Mouse (Mus musculus) MEL (cell line): ENCODE measurements around the gene Srgap1. TPM values are rescaled to one million over a fixed set of nuclear protein-coding genes. Genes with fewer than 3 reads are reported as not detected.

ENCODE experiments used
- DNase-seq: peaks from one replicate; pipeline ENCODE4 v3.0.0; 2011; ENCODE audit warnings: low read depth, low spot score
- H3K27ac ChIP-seq: 2 replicates; pipeline ENCODE4 v1.5.1; 2012; ENCODE audit warnings: low read depth, mild to moderate bottlenecking, control low read depth, low read length, moderate library complexity; ENCODE audit not compliant: control insufficient read depth
- H3K27me3 ChIP-seq, 2 experiments: fragments of 150-350 bp in 1 of 2; sonication (generic) in 1 of 2; 2 replicates each; pipeline ENCODE4 v1.6.1; 2012; ENCODE audit warnings: low read length in 2 of 2, mild to moderate bottlenecking in 2 of 2, improper control_type of control experiment in 1 of 2, moderate library complexity in 1 of 2; ENCODE audit not compliant: insufficient read depth in 2 of 2, control insufficient read depth in 1 of 2
- H3K36me3 ChIP-seq, 2 experiments: 2 replicates each; pipeline ENCODE4 v1.6.1; 2012 to 2014; ENCODE audit warnings: low read length in 2 of 2, improper control_type of control experiment in 1 of 2, inconsistent platforms in 1 of 2, mild to moderate bottlenecking in 1 of 2; ENCODE audit not compliant: insufficient read depth in 2 of 2, control insufficient read depth in 1 of 2
- H3K4me1 ChIP-seq, 2 experiments: fragments of 150-350 bp in 1 of 2; sonication (generic) in 1 of 2; 2 replicates each; pipeline ENCODE4 v1.6.1; 2012; ENCODE audit warnings: low read length in 2 of 2, improper control_type of control experiment in 1 of 2, mild to moderate bottlenecking in 1 of 2; ENCODE audit not compliant: insufficient read depth in 2 of 2, control insufficient read depth in 1 of 2
- H3K4me3 ChIP-seq, 2 experiments: fragments of 150-350 bp in 1 of 2; sonication (generic) in 1 of 2; 2 replicates each; pipeline ENCODE4 v1.5.1; 2012; ENCODE audit warnings: low read depth in 2 of 2, low read length in 2 of 2, mild to moderate bottlenecking in 2 of 2, moderate library complexity in 2 of 2, control low read depth in 1 of 2, improper control_type of control experiment in 1 of 2; ENCODE audit not compliant: control insufficient read depth in 1 of 2, insufficient read depth in 1 of 2
- H3K79me2 ChIP-seq: 2 replicates; pipeline ENCODE4 v1.6.1; 2012; ENCODE audit warnings: mild to moderate bottlenecking, low read length, moderate library complexity; ENCODE audit not compliant: control insufficient read depth, poor library complexity, insufficient read depth
- H3K9ac ChIP-seq: 2 replicates; pipeline ENCODE4 v1.6.1; 2012; ENCODE audit warnings: low read depth, mild to moderate bottlenecking, control low read depth, low read length, moderate library complexity; ENCODE audit not compliant: control insufficient read depth, poor library complexity, severe bottlenecking
- H3K9me3 ChIP-seq: fragments of 150-350 bp; sonication (generic); replicated peaks from 2 replicates; pipeline ENCODE4 v1.6.1; 2012; ENCODE audit warnings: mild to moderate bottlenecking, low read length, improper control_type of control experiment, moderate library complexity; ENCODE audit not compliant: insufficient read depth
- BHLHE40 ChIP-seq: IDR thresholded peaks from 2 replicates; pipeline ENCODE4 v1.6.1; 2012; ENCODE audit warnings: low read depth, mild to moderate bottlenecking, inconsistent platforms, low read length, improper control_type of control experiment, borderline replicate concordance
- CHD2 ChIP-seq: IDR thresholded peaks from 2 replicates; pipeline ENCODE4 v1.6.1; 2011; ENCODE audit warnings: low read length, improper control_type of control experiment
- E2F4 ChIP-seq: IDR thresholded peaks from 2 replicates; pipeline ENCODE4 v1.6.1; 2011; ENCODE audit warnings: low read depth, low read length, improper control_type of control experiment, borderline replicate concordance
- EP300 ChIP-seq, 2 experiments: IDR thresholded peaks; 2 replicates each; pipeline ENCODE4 v1.6.1; 2011; ENCODE audit warnings: improper control_type of control experiment in 2 of 2, low read length in 2 of 2, low read depth in 1 of 2, mild to moderate bottlenecking in 1 of 2
- GABPA ChIP-seq: IDR thresholded peaks from 2 replicates; pipeline ENCODE4 v1.6.1; 2012; ENCODE audit warnings: low read depth, mild to moderate bottlenecking, inconsistent platforms, low read length, improper control_type of control experiment, moderate library complexity
- HCFC1 ChIP-seq: IDR thresholded peaks from 2 replicates; pipeline ENCODE4 v1.6.1; 2012; ENCODE audit warnings: low read depth, mild to moderate bottlenecking, inconsistent platforms, low read length, improper control_type of control experiment, moderate library complexity
- JUND ChIP-seq: IDR thresholded peaks from 2 replicates; pipeline ENCODE4 v1.6.1; 2011; ENCODE audit warnings: low read depth, mild to moderate bottlenecking, improper control_type of control experiment, low read length
- KAT2A ChIP-seq: conservative IDR thresholded peaks from 2 replicates; pipeline ENCODE4 v1.6.1; 2012; ENCODE audit warnings: low read depth, low read length, improper control_type of control experiment, inconsistent platforms
- MAFK ChIP-seq: IDR thresholded peaks from 2 replicates; pipeline ENCODE4 v1.6.1; 2011; ENCODE audit warnings: low read depth, mild to moderate bottlenecking, low read length, improper control_type of control experiment, borderline replicate concordance
- MYB ChIP-seq: IDR thresholded peaks from 2 replicates; pipeline ENCODE4 v1.6.1; 2011; ENCODE audit warnings: mild to moderate bottlenecking, low read depth, low read length, improper control_type of control experiment
- POLR2AphosphoS5 ChIP-seq: IDR thresholded peaks from 2 replicates; pipeline ENCODE4 v1.6.1; 2012; ENCODE audit warnings: low read depth, borderline replicate concordance, mild to moderate bottlenecking, inconsistent platforms, low read length, moderate library complexity, mixed read lengths
- RAD21 ChIP-seq: IDR thresholded peaks from 2 replicates; pipeline ENCODE4 v1.6.1; 2011; ENCODE audit warnings: mild to moderate bottlenecking, low read depth, low read length, improper control_type of control experiment
- RCOR1 ChIP-seq: IDR thresholded peaks from 2 replicates; pipeline ENCODE4 v1.6.1; 2012; ENCODE audit warnings: low read depth, mild to moderate bottlenecking, inconsistent platforms, low read length, improper control_type of control experiment
- SIN3A ChIP-seq: IDR thresholded peaks from 2 replicates; pipeline ENCODE4 v1.6.1; 2012; ENCODE audit warnings: low read length, improper control_type of control experiment, inconsistent platforms
- TBP ChIP-seq: IDR thresholded peaks from 2 replicates; pipeline ENCODE4 v1.8.0; 2011; ENCODE audit warnings: low read depth, low read length, improper control_type of control experiment
- TCF12 ChIP-seq: IDR thresholded peaks from 2 replicates; pipeline ENCODE4 v1.6.1; 2014; ENCODE audit warnings: low read depth, mild to moderate bottlenecking, inconsistent platforms, low read length, improper control_type of control experiment, moderate library complexity
- USF1 ChIP-seq: IDR thresholded peaks from 2 replicates; pipeline ENCODE4 v1.6.1; 2014; ENCODE audit warnings: low read depth, mild to moderate bottlenecking, inconsistent platforms, low read length, improper control_type of control experiment, moderate library complexity
- USF2 ChIP-seq, 2 experiments: IDR thresholded peaks; 2 replicates each; pipeline ENCODE4 v1.6.1; 2011 to 2012; ENCODE audit warnings: improper control_type of control experiment in 2 of 2, low read length in 2 of 2, borderline replicate concordance in 1 of 2, inconsistent platforms in 1 of 2, low read depth in 1 of 2, mild to moderate bottlenecking in 1 of 2; ENCODE audit not compliant: insufficient read depth in 1 of 2
- ZKSCAN1 ChIP-seq: IDR thresholded peaks from 2 replicates; pipeline ENCODE4 v1.6.1; 2012; ENCODE audit warnings: low read depth, mild to moderate bottlenecking, inconsistent platforms, low read length, improper control_type of control experiment, moderate library complexity
- polyA plus RNA-seq, 2 experiments: library from polyadenylated mRNA; stranded (reverse) in 1 of 2; unstranded in 1 of 2; fragments of >175 nt in 1 of 2; fragments of >200 nt in 1 of 2; gene quantifications; 2 replicates each; pipeline versions ENCODE4 v1.2.1 to v1.2.4; 2012; ENCODE audit warnings: low replicate concordance in 2 of 2, low read depth in 1 of 2; ENCODE audit not compliant: insufficient read length in 2 of 2, insufficient read depth in 1 of 2, missing spikeins in 1 of 2
- total RNA-seq: library from RNA; depleted of rRNA; stranded (reverse); fragments of 300-350 nt; gene quantifications from 2 replicates; pipeline ENCODE4 v1.2.3, GENCODE M21; 2012

Srgap1 gene
- total and polyA plus RNA-seq, 3 experiments, result not detected

GRCm38 (mm10) chr10:121915530-121915929, 131.6 kb downstream of the Srgap1 start:
- Histone ChIP-seq H3K36me3 (no peaks in the 10 kb centered on the region), H3K9ac (no peak overlapping the region), H3K9me3 (no peaks in the 10 kb centered on the region), H3K27me3 (no peaks in the 10 kb centered on the region), H3K4me3 (no peak overlapping the region), H3K79me2 (no peaks in the 10 kb centered on the region), H3K27ac (no peak overlapping the region), H3K4me1 (no peaks in the 10 kb centered on the region)
- TF ChIP-seq BHLHE40, result no peak
- DNase-seq, result no peak

- DNase-seq, result no peak
- no peaks in the 10 kb centered on the region for H3K27me3 ChIP-seq
- no peak overlapping the region for H3K4me3 ChIP-seq
- TF ChIP-seq RCOR1 (no peak), USF2 (IDR thresholded peaks at IDR 0.05; ENCODE audit: borderline replicate concordance in 1 of 2, insufficient read depth in 1 of 2, low read depth in 1 of 2, low read length in 2 of 2) (no peak), MAFK (no peak), CHD2 (no peak), TCF12 (no peak), RAD21 (no peak), POLR2AphosphoS5 (no peak), BHLHE40 (no peak), ZKSCAN1 (no peak), HCFC1 (no peak), JUND (no peak), EP300 (IDR thresholded peaks at IDR 0.05; ENCODE audit: low read depth in 1 of 2, low read length in 2 of 2) (no peak), MYB (no peak), KAT2A (no peak), GABPA (no peak), E2F4 (no peak), SIN3A (no peak), TBP (no peak), USF1 (no peak)
- H3K9ac ChIP-seq, result no peak overlapping the region
- H3K79me2 ChIP-seq, result no peaks in the 10 kb centered on the region
- no peak overlapping the region for H3K27ac ChIP-seq
- no peaks in the 10 kb centered on the region for H3K9me3 ChIP-seq
- H3K4me1 ChIP-seq, result no peaks in the 10 kb centered on the region
- no peaks in the 10 kb centered on the region for H3K36me3 ChIP-seq
These were observed 143.0 kb downstream of the Srgap1 start for GRCm38 (mm10) chr10:121904137-121904536.
